Mouse (Mus musculus) cerebellum, postnatal 14 days (tissue): ENCODE measurements around the gene Efcab6.

ENCODE experiments used
- DNase-seq, 2 experiments: peaks; one replicate each; pipeline ENCODE4 v3.0.0; 2021; ENCODE audit warnings: mixed read lengths in 2 of 2

Gene Efcab6

DNA sequence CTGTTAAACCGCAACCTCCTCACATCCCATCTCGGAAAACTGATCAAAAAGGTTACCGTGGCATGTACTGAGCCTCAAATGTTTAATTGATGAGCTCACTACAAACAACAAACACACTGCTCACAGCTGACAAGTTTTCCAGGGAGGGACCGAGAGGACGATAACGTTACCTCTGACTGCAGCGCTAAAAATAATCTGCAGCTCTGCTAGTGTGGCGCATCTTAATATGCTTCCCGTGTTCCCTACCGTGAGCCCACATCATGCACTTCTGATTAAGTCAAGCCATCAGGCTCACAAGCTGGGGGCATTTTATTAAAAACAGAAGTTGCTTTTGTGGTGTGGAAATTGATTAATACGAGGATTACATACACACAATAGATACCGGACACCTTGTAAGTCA is 97.4 kb downstream of the Efcab6 start:
- no peak for DNase-seq

DNA sequence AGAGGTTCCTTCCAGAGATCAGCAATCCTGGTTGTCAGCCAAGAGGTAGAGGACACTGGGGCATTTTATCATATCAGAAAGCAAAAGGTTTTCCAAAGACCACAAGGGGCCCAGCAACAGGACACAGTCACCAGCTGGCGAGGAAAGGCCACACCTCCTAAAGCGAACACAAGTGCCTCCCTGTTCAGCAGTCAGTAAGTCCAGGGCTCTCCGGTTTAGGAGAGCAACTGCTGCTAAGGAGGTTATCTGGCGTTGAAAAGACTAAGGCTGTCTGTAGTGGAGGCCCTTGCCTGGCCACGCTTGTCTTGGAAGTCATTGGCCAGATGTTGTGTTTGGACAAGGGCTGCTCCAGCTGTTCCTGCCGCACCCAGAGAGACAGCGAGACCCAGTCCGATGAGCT is 100.1 kb downstream of the Efcab6 start:
- DNase-seq = no peak

DNA sequence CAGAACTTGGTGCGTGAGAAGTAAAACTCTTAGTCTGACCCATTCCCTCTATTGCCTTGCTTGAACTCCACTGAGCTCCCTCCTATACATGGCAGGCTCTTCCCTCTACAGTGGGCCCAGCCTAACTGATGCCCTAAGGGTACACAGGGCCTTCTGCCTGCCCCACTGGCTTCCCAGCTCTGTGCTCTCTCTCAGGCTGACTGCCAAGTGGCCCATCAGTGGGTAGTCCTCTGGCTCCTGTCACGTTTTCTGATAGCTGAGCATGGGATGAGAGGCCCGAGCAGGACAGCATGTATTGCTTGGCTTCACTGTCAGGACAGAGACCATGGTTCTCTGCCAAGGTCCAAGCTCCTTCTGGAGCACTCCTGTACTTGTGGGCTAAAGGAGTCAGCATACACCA is 106.8 kb downstream of the Efcab6 start:
- peak; percentile 52 to 54 for DNase-seq

DNA sequence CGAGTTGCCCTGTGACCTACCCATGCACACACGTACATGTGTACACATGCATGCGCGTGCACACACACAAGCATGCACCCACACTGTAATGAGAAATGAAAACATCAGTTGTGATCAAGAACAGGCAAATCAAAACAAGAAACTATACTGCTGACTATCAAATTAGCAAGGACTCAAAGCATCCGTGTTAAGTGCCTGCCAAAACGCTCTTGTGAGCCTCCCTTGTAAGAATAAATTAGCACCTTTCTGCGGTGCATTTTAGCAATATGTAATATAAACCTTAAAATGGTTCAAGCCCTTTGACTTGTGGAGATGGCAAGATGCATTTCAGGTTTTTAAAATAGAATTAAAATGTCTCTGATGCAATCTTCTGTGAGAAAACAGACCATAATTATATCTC is 108.2 kb downstream of the Efcab6 start:
- no peak for DNase-seq

DNA sequence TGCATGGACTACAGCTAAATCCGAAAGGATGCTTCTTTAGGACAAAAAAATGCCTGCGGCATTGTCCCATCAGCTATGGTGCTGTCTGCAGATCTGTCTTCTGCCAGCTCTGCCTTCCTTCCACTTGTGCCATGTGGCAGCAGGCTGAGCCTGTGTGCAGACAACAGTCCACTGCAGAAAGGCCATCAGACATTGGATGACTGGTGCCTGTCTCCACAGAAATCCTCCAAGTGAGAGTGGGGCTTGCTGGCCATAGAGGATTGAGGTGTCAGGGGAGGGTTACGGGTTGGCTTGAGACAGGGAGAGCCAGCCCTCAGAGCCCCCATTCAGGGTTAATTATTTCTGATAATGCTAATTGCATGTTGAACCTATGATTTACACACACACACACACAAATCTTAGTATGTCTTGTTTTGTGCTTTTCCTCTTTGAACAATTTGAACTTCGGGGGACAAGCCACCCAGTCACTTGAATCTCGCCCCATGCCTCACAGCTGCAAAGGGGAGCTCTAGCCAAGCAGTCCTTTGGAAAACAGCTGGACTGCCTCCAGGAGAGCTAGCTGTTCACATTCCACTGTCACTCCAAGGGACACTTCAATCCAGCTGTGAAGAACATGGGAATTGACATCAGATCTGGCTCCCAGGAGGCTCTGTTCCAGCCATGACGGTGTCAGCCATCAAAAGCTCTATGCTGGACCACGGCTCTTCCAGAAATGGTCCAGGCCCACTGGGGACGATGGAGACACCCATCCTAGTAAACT is 109.1 kb downstream of the Efcab6 start:
- DNase-seq = no peak

DNA sequence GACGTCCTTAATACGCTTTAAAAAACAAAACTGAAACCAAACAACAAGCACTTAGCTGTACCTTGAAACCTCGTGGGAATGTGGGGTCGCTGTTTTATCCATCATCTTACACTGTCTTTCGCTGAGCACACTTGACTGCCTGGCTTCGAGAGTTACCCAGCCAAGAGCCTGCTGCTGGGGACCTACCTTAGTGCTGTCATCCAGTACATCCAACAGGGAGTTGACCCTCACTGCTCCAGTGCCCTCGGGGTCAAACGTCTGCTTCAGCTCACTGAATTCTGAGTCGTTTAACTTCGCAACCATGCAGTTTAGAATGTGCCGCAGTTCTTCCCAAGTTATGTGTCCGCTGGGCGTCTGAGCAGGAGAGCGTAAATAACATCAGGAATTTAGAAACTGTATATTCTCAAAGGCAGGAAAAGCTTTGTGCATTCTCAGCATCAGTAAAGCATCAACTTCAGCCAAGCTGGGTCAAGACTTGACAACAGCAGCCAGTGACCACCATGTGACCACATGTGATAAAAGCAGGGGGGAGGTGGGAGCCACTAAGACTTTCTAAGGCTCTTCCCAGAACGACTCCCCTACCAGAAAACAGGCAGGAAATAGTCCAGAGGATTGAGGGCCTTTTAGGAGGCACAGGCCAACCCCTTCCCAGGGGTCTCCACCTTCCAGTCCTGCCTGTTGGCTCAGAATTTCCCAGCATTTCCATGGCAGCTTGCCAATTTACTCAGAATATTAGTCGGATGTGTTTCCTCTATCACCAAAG is 115.3 kb downstream of the Efcab6 start:
- no peak for DNase-seq

DNA sequence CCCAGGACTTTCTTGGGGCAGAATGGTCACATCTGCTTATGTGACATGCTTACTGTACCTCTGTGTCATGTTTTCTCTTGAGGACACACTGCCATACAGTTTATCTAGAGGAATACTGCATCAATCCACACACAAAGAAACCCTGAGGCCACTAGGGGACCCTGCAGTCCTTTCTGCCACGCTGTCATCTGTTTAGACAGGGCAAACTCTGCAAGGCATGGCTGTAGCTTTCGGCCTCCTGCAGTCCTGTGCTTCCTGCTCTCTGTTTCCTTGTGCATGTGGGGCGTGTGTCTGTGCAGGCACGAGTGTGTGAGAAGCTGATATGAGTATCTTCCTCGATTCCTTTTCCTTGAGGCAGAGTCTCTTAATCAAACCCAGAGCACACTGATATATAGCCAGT is 125.5 kb downstream of the Efcab6 start:
- DNase-seq = peak in 1 of 2 experiments; percentile 25

DNA sequence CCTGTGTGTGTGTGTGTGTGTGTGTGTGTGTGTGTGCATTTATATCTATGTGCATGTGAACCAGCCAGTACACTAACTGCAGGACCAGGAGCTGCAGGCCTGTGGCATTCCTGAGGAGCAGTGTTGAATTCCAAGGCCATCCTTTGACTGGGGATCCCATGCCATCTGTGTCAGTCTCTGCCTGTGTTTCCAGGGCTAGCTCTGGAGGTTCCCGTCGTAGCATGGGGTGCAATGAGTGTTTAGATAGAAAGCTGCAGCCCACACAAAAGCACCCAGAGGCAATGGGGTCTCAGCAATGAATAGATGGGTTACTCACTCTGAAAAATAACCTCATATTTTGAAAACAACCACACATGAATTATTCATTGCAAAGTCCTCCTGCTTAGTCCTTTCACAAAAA is 126.7 kb downstream of the Efcab6 start:
- no peak for DNase-seq

DNA sequence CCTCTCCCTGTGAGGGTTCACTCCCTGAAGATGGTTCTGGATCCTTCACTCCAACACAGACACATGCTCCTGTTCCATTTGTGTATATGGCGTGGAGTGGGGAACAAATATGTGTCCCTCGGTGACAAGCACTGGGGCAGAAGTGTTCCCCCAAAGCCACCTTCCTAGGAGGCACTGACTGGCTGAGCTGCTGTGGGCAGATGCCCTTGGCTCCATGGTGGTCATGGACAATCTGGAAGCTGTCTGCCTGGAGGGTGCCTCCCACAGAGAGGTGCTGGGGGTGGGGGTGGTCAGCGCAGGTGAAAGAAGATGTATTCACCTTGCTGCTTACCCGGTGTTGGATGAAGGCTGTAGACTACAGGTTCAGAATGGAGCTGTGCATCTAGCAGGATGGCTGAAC is 128.7 kb downstream of the Efcab6 start:
- DNase-seq = no peak

DNA sequence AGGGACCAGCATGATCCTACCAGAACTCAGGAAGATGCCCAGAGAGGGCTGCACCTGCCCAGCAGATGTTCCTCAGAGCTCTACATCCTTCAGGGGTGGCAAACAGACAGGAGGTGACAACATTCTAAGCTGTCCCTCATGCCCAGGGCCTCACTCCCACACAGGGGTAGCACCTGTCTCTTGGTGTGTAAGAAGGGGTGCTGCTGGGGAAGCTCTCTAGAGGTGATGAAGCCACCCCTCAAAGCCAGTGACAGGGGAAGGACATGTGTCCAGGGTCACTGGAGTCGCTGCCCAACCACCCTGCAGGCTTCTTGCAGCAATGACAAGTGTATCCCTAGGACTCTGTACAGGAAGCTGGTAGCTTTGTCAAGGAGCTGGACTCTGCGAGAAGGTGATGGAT is 130.4 kb downstream of the Efcab6 start:
- no peak for DNase-seq

DNA sequence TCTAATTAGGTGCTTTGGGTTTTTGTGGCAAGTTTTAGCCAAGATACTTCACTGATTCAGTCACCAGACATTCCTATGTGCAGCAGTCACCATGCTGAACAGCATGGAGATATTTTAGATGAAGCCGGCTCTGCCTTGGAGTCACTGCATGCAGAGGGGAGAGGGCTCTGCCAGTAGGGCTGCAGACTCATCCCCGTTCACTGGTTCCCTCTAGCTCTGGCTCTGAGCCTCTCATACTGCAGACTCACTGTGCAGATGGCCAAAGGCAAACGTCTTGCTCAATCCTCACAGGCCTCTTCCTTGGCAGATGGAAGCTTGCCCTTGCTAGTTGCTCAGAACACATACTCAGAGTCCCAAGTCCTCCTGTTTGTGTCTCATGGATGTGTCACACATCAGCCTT is 139.8 kb downstream of the Efcab6 start:
- no peak for DNase-seq

DNA sequence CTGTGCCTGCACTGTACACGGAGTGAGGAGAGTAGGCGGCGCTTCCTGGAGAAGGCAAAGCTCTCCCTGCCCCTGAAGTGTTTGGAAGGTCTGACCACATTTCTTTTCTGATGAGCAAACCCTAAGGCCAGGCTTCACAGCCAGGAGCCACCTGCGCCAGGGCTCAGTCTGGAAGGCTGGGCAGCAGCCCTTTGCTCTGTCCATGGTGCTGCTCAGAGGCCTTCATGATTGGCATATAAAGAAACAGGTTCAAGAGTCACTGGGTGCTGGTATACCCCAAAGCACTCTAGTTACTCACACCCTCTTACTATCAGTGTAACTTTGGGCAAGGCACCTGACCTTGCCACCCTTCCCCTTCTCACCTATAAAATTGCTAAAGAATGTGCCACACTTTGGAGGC is 140.5 kb downstream of the Efcab6 start:
- DNase-seq = no peak

DNA sequence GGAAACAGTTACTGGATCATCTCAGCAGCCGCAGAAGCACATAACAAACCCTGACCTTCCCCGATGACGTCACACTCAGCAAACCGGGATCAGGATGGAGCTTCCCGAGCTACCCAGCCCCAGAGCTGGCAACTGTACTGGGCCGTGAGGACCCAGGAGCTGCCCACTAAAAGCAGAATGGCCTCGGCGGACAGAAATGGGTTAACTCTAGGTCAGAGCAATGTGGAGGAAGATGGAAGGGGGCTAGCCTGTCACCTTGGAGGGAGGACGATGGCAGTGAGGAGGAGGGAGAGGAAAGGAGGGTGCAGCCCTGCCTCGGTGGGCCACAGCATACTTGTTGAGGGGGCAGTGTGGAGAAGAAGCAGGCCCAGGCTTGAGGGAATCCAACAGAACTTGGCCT is 149.8 kb downstream of the Efcab6 start:
- no peak for DNase-seq

DNA sequence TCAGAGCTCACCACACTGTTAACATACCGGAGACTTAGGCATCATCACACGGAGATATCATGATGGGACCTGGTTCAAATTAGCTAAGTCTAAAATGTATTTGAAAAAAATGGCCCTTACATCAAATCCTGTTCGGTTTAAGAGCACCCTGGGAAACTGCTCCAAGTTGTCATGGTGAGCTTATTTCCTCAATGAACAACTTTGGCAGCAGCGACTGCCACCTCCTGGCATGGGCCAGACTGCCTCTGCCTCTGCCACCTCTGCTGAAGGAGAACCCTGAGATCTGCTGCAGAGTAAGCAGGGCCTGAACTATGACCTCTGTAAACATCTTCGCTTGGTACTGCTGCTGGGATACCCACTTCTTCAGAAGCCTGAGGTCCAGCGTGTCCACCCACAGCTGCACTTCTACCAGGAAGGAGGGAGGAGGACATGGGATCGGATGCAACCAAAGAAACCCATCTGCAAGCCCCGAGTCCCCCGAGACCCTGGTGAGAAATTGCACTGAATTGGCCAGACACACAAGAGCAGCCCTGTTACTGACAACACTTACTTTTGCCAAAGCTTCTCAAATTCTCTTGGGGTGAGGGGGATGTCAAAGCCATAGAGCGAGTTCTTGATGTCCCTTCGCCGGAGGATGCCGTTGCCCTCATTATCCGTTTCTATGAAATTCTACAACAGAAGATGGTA is 152.0 kb downstream of the Efcab6 start:
- peak; percentile 44 to 46 for DNase-seq

DNA sequence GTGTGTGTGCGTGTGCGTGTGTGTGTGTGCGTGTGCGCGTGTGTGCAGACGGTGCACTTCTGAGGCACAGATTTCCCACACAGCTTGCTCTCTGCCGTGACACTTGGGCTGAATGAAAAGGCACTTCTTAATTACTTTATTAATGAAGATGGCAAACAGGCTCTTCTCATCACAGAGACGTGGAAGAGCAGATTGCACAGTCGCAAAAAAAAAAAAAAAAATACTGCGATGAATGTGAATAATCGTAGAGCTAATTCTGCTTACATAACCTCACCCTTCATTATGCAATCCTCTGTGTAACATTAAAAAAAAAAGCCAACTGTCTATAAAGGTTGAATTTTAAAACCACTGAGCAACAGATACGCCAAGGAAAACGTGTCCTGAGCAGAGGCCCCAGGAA is 158.7 kb downstream of the Efcab6 start:
- DNase-seq = peak in 1 of 2 experiments; percentile 35

DNA sequence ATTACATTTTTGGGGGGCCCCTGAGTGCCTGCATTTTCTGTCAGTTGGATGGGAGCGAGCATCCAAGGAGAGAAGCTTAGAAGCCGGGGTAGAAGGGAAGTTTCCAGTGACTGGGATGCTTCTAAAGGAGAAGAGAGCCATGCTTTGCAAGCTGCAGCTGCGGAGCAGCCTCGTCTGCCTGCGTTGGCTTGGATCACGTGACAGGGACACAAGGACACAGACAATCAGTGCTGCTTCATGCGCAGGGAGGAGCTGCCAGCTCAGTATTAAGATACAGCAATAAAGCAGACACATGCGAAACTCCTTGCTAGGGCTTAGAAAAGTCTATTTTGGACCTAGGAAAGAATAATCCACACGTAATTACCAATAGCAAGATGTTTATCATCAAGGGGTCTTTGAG is 167.9 kb downstream of the Efcab6 start:
- DNase-seq = peak in 1 of 2 experiments; percentile 27

DNA sequence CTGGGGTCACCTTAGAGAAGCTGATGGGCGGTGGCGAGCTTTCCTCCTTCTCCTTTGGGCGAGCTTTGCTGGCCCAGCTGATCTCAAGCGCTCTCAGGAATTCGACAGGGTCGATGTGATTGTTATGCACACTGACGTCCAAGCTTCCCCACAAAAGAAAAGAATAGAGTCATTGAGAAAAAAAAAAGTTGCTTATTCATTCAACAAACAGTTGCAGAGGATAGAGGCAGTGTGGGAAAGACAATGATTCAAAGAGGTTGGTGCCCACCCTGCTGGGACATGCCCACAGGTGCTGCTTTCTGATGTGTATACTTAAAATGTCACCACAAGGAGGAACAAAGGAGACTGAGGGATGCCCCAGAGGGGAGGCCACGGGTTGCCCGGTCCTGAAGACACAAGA is 169.2 kb downstream of the Efcab6 start:
- DNase-seq = no peak

DNA sequence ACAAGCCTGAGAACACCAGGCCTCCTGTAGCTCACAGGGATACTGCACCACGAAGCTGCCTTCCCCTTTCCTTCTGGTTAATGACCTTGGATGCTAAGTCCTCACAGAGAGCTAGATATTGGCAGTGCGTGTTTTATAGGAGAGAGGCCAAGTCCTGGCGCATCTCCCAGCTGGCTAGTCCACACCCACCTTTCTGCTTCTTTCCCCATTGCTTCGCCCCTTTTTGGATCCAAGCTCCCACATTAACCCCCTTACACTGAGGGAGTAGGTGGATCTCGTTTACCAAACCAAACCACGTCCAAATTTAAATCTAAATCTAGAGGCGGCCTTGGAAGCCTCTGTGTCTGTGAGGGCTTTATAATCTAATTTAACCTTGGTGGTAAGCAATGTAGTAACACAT is 170.9 kb downstream of the Efcab6 start:
- DNase-seq = peak; percentile 56 to 70

DNA sequence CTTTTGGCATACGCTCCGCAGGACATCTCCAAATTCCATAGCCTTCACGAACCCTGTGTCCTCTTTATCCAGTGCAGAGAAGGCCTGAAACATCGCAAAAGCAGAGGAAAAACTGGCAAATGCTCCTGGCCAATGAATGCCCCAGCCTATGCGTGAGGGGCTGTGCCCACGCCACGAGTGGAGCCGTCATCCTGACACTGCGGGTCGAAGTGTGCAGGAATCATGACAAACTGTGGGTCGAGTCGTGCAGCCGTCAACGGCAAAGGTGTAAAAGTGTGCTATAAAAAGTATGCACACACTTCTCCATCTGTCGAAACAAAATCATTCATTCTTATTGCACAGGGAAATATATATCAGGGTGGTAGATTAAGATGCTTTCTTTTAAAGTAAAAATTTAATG is 172.3 kb downstream of the Efcab6 start:
- no peak for DNase-seq

DNA sequence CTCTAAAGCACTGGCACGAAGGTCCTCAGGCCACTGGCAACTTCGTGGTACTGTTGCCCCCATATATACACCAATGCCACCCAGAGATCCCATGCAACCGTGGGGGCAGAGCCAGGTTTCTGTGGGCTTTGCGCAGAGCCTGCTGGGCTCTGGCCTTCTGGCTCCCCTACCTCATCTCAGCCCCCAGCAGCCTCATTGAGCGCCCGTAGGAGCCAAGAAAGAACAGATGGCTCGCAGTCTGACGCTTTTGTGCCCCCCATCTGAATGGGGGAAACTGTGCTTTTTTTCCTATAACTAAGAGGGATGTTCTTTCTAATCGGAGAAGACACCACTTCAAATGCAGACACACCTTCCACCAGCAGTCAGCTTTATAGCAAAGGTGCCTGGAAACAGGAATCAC is 180.9 kb downstream of the Efcab6 start:
- DNase-seq = peak in 1 of 2 experiments; percentile 56

DNA sequence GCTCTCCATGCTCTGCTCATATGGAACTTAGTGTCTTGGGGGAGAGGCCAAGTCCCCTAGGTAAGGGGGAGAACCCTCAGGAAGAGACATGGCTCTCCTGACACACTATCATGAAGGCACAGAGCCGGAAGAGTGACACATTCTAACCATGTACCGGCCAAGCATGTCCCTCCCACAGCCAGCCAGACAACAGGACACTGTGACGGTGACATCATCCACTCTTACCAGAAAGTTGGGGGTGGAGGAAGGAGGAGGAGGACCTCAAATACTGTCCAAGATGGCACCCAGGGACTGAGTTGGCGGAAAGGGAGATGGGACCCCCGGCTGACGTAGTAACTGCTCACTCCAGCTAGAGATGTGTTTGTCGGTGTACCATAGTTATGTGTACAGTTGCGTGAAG is 181.4 kb downstream of the Efcab6 start:
- DNase-seq = no peak

DNA sequence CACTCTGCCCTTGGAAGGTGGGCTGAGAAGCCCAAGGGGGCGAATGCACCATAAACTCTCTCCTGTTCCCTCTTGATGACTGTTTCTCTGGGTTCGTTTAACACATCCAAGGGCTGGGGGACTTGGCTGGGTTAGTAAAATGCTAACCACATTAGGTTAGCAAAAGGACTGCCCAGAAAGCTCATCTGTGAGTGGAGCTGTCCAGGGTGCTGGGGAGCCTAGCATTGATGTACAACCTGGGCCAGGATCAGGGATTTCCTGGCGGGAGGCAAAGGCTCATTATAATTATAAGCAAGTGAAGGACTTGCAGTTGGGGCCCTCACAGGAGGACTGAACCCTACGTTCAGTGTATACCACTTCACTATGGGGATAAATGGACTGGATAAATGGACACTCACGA is 185.3 kb downstream of the Efcab6 start:
- no peak for DNase-seq

DNA sequence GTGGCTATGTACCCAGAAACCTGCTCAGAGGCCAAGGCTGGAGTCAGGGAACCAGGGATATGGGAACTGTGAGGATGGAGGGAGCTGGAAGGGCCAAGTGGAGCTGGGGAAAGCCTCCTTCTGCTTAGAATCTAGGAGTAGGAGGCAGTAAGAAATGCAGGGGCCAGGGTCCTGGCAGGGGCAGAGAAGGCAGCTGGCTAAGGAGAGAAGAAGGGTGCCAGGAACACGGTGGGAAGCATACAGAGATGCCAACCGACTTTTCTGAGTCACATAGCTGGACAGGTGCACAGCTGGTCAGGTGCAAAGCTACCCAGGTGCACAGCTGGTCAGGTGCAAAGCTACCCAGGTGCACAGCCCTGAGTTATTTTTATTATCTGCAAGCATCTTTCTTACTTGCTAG is 187.3 kb downstream of the Efcab6 start:
- DNase-seq = no peak
